Mouse (Mus musculus) cerebellum, adult 8-10 months (tissue): ENCODE measurements around the gene Bicc1.
"Not testable (repeated sequence)": the region's sequence is repeated elsewhere in the genome, so short reads cannot be mapped to it uniquely, and the experiment has no call there.

Source experiments
- DNase-seq: peaks from one replicate; pipeline ENCODE4 v3.0.0; 2022

The Bicc1 gene

GRCm38 (mm10) chr10:70987396-70987795, 172.1 kb downstream of the Bicc1 start:
- DNase-seq: no peak

GRCm38 (mm10) chr10:70983036-70983670, 176.3 kb downstream of the Bicc1 start:
- no peak for DNase-seq

GRCm38 (mm10) chr10:70982156-70982555, 177.3 kb downstream of the Bicc1 start:
- DNase-seq: no peak

- no peak for DNase-seq
Observed at GRCm38 (mm10) chr10:70979657-70980056, 179.8 kb downstream of the Bicc1 start.

- no peak for DNase-seq
Observed at GRCm38 (mm10) chr10:70977141-70977540, 182.4 kb downstream of the Bicc1 start.

- DNase-seq: no peak
Observed at GRCm38 (mm10) chr10:70976633-70977032, 182.9 kb downstream of the Bicc1 start.

- DNase-seq: no peak
Observed at GRCm38 (mm10) chr10:70971156-70971555, 188.3 kb downstream of the Bicc1 start.

GRCm38 (mm10) chr10:70968848-70969683, 190.4 kb downstream of the Bicc1 start:
- no peak for DNase-seq

- DNase-seq: no peak
Observed at GRCm38 (mm10) chr10:70966642-70967345, 192.7 kb downstream of the Bicc1 start.

GRCm38 (mm10) chr10:70964706-70965105, 194.8 kb downstream of the Bicc1 start:
- DNase-seq: no peak

GRCm38 (mm10) chr10:70963599-70964193, 195.8 kb downstream of the Bicc1 start:
- peak; percentile 39 for DNase-seq

- DNase-seq: no peak
Observed at GRCm38 (mm10) chr10:70961641-70962040, 197.9 kb downstream of the Bicc1 start.

- DNase-seq: not testable (repeated sequence)
Observed at GRCm38 (mm10) chr10:70960396-70960795, 199.1 kb downstream of the Bicc1 start.

- no peak for DNase-seq
Observed at GRCm38 (mm10) chr10:70952770-70953147, 206.7 kb downstream of the Bicc1 start.

GRCm38 (mm10) chr10:70952056-70952769, 207.3 kb downstream of the Bicc1 start:
- no peak for DNase-seq

GRCm38 (mm10) chr10:70950105-70950424, 209.4 kb downstream of the Bicc1 start:
- no peak for DNase-seq

GRCm38 (mm10) chr10:70949254-70950104, 210.0 kb downstream of the Bicc1 start:
- no peak for DNase-seq

GRCm38 (mm10) chr10:70948276-70948675, 211.2 kb downstream of the Bicc1 start:
- DNase-seq: no peak

GRCm38 (mm10) chr10:70946121-70946520, 213.4 kb downstream of the Bicc1 start:
- DNase-seq: not testable (repeated sequence)

GRCm38 (mm10) chr10:70945076-70945475, 214.4 kb downstream of the Bicc1 start:
- no peak for DNase-seq

- DNase-seq: no peak
Observed at GRCm38 (mm10) chr10:70941623-70942022, 217.9 kb downstream of the Bicc1 start.

- DNase-seq: no peak
Observed at GRCm38 (mm10) chr10:70939751-70940150, 219.7 kb downstream of the Bicc1 start.
